Mouse (Mus musculus): ENCODE measurements around the gene Gm13279. TPM values are rescaled to one million over a fixed set of nuclear protein-coding genes. Genes with fewer than 3 reads are reported as not detected.

Gene Gm13279
- polyA plus RNA-seq, 1 experiment from 2014 or later = not detected

Other genes starting within 250 kb of the Gm13279 start
- gene Ifna15, start 239.2 kb upstream of the Gm13279 start, polyA plus RNA-seq (2015; fragmentation: Nextera tagmentation; extraction: Ambion mirVana) = not detected in 2 replicates
- gene Ifna14, start 225.6 kb upstream of the Gm13279 start, polyA plus RNA-seq (2015; fragmentation: Nextera tagmentation; extraction: Ambion mirVana) = not detected in 2 replicates
- gene Ifna9, start 205.0 kb upstream of the Gm13279 start, polyA plus RNA-seq (2015; fragmentation: Nextera tagmentation; extraction: Ambion mirVana) = not detected in 2 replicates
- not detected in 2 replicates for gene Ifna12, start 194.0 kb upstream of the Gm13279 start, polyA plus RNA-seq (2015; fragmentation: Nextera tagmentation; extraction: Ambion mirVana)
- not detected in 2 replicates for gene C87499, start 163.0 kb upstream of the Gm13279 start, polyA plus RNA-seq (2015; fragmentation: Nextera tagmentation; extraction: Ambion mirVana)
- gene Ifna13, start 152.9 kb upstream of the Gm13279 start, polyA plus RNA-seq (2015; fragmentation: Nextera tagmentation; extraction: Ambion mirVana) = not detected in 2 replicates
- gene Ifna16, start 120.5 kb upstream of the Gm13279 start, polyA plus RNA-seq (2015; fragmentation: Nextera tagmentation; extraction: Ambion mirVana) = not detected in 2 replicates
- gene Ifna2, start 113.5 kb upstream of the Gm13279 start, polyA plus RNA-seq (2015; fragmentation: Nextera tagmentation; extraction: Ambion mirVana) = not detected in 2 replicates
- not detected in 2 replicates for gene Ifnab, start 106.0 kb upstream of the Gm13279 start, polyA plus RNA-seq (2015; fragmentation: Nextera tagmentation; extraction: Ambion mirVana)
- 0.56 and 1.1 TPM in 2 replicates for gene Gm26566, start 75.6 kb upstream of the Gm13279 start, polyA plus RNA-seq (2015; fragmentation: Nextera tagmentation; extraction: Ambion mirVana)
- 93.3 and 105 TPM in 2 replicates for gene Klhl9, start 74.9 kb upstream of the Gm13279 start, polyA plus RNA-seq (2015; fragmentation: Nextera tagmentation; extraction: Ambion mirVana)
- gene Gm13271, start 42.5 kb upstream of the Gm13279 start, polyA plus RNA-seq (2015; fragmentation: Nextera tagmentation; extraction: Ambion mirVana) = not detected in 2 replicates
- 0.36 and 0.60 TPM in 2 replicates for gene Gm13283, start 37.3 kb upstream of the Gm13279 start, polyA plus RNA-seq (2015; fragmentation: Nextera tagmentation; extraction: Ambion mirVana)
- gene Gm13290, start 23.6 kb upstream of the Gm13279 start, polyA plus RNA-seq (2015; fragmentation: Nextera tagmentation; extraction: Ambion mirVana) = 0.76 and 0.87 TPM in 2 replicates
- gene Gm13289, start 20.5 kb upstream of the Gm13279 start, polyA plus RNA-seq (2015; fragmentation: Nextera tagmentation; extraction: Ambion mirVana) = not detected in 2 replicates
- gene Gm13272, start 17.5 kb upstream of the Gm13279 start, polyA plus RNA-seq (2015; fragmentation: Nextera tagmentation; extraction: Ambion mirVana) = not detected in 2 replicates
- 0.26 and 0.37 TPM in 2 replicates for gene Ifnz, start 15.3 kb upstream of the Gm13279 start, polyA plus RNA-seq (2015; fragmentation: Nextera tagmentation; extraction: Ambion mirVana)
- gene Gm13276, start 11.7 kb upstream of the Gm13279 start, polyA plus RNA-seq (2015; fragmentation: Nextera tagmentation; extraction: Ambion mirVana) = not detected in 2 replicates
- gene Gm13277, start 8.8 kb upstream of the Gm13279 start, polyA plus RNA-seq (2015; fragmentation: Nextera tagmentation; extraction: Ambion mirVana) = not detected in 2 replicates
- not detected in 2 replicates for gene Gm13278, start 5.8 kb upstream of the Gm13279 start, polyA plus RNA-seq (2015; fragmentation: Nextera tagmentation; extraction: Ambion mirVana)
- not detected in 2 replicates for gene Gm13275, start 2.9 kb upstream of the Gm13279 start, polyA plus RNA-seq (2015; fragmentation: Nextera tagmentation; extraction: Ambion mirVana)
- gene Gm13285, start 2.3 kb downstream of the Gm13279 start, polyA plus RNA-seq (2015; fragmentation: Nextera tagmentation; extraction: Ambion mirVana) = 0.93 and 1.4 TPM in 2 replicates
- 0.36 TPM in 1 of 2 replicates, not detected in the other for gene Gm13287, start 5.9 kb downstream of the Gm13279 start, polyA plus RNA-seq (2015; fragmentation: Nextera tagmentation; extraction: Ambion mirVana)
- 0.15 TPM in 1 of 2 replicates, not detected in the other for gene Gm13288, start 8.1 kb downstream of the Gm13279 start, polyA plus RNA-seq (2015; fragmentation: Nextera tagmentation; extraction: Ambion mirVana)
- gene Ifna7, start 18.8 kb downstream of the Gm13279 start, polyA plus RNA-seq (2015; fragmentation: Nextera tagmentation; extraction: Ambion mirVana) = not detected in 2 replicates
- not detected in 2 replicates for gene Ifna11, start 22.6 kb downstream of the Gm13279 start, polyA plus RNA-seq (2015; fragmentation: Nextera tagmentation; extraction: Ambion mirVana)
- gene Ifna6, start 30.0 kb downstream of the Gm13279 start, polyA plus RNA-seq (2015; fragmentation: Nextera tagmentation; extraction: Ambion mirVana) = not detected in 2 replicates
- not detected in 2 replicates for gene Ifna5, start 38.1 kb downstream of the Gm13279 start, polyA plus RNA-seq (2015; fragmentation: Nextera tagmentation; extraction: Ambion mirVana)
- gene Ifna4, start 44.5 kb downstream of the Gm13279 start, polyA plus RNA-seq (2015; fragmentation: Nextera tagmentation; extraction: Ambion mirVana) = not detected in 2 replicates
- not detected in 2 replicates for gene Ifna1, start 52.7 kb downstream of the Gm13279 start, polyA plus RNA-seq (2015; fragmentation: Nextera tagmentation; extraction: Ambion mirVana)
- gene Ifne, start 82.8 kb downstream of the Gm13279 start, polyA plus RNA-seq (2015; fragmentation: Nextera tagmentation; extraction: Ambion mirVana) = not detected in 2 replicates

Data from limb, embryonic 15.5 days (tissue).